In genomic region chr14:76489128-76489527, GRCm38 (mm10) we compare ENCODE assay signal across 11 mouse cellular contexts.
DNase-seq lines count a peak whose midpoint lies in the region; ATAC-seq and TF ChIP-seq lines count a peak whose summit lies in the region.
"Had no signal": no experiment of that assay in that cellular context is flagged by ENCODE, and none has a peak within 500 bp of the region (broad histone marks: within the 10 kb centered on the region; RNA-seq: fewer than 3 reads in every experiment).

No protein-coding gene starts in this region.

- H3K27me3 ChIP-seq in forebrain, embryonic 10.5 days (ENCODE audit: poor library complexity, severe bottlenecking): no peaks in the 10 kb centered on the region
- H3K27me3 ChIP-seq in forebrain, embryonic 11.5 days (ENCODE audit: control insufficient read depth, insufficient read depth, low read length): no peaks in the 10 kb centered on the region
- no peaks in the 10 kb centered on the region for H3K27me3 ChIP-seq in midbrain, embryonic 11.5 days (ENCODE audit: control insufficient read depth, insufficient read depth, low read length)
- no peaks in the 10 kb centered on the region for H3K27me3 ChIP-seq in midbrain, embryonic 10.5 days (ENCODE audit: low read depth, poor library complexity, severe bottlenecking)
- no peaks in the 10 kb centered on the region for H3K27me3 ChIP-seq in limb, embryonic 10.5 days (ENCODE audit: low read depth, poor library complexity, severe bottlenecking)
- no peaks in the 10 kb centered on the region for H3K27me3 ChIP-seq in stomach, postnatal 0 days (ENCODE audit: control insufficient read depth, insufficient read depth, low read length)

- H3K9ac ChIP-seq in forebrain, embryonic 11.5 days (ENCODE audit: low read length): no peak overlapping the region
- no peak overlapping the region for H3K9ac ChIP-seq in midbrain, embryonic 11.5 days (ENCODE audit: low read length)
- H3K9ac ChIP-seq in stomach, postnatal 0 days (ENCODE audit: low read length): no peak overlapping the region

- H3K36me3 ChIP-seq in forebrain, embryonic 10.5 days (replicated peaks): peaks cover 16% of the 10 kb centered on the region
- H3K36me3 ChIP-seq in forebrain, embryonic 11.5 days (ENCODE audit: control insufficient read depth, insufficient read depth, low read length): no peaks in the 10 kb centered on the region
- no peaks in the 10 kb centered on the region for H3K36me3 ChIP-seq in midbrain, embryonic 11.5 days (ENCODE audit: control insufficient read depth, insufficient read depth, low read length)
- H3K36me3 ChIP-seq in midbrain, embryonic 10.5 days: peaks cover 23% of the 10 kb centered on the region
- peaks cover 9% of the 10 kb centered on the region; the same call in 1 of the 2 replicates for H3K36me3 ChIP-seq in limb, embryonic 10.5 days
- no peaks in the 10 kb centered on the region for H3K36me3 ChIP-seq in stomach, postnatal 0 days (ENCODE audit: control insufficient read depth, insufficient read depth, low read length)

- no peak for DNase-seq in forebrain, embryonic 10.5 days (ENCODE audit: extremely low spot score, low spot score)
- DNase-seq in forebrain, embryonic 11.5 days (ENCODE audit: low spot score): no peak
- peak; percentile 8 for DNase-seq in midbrain, embryonic 11.5 days (ENCODE audit: low spot score, missing footprints)
- no peak for DNase-seq in midbrain, embryonic 10.5 days (ENCODE audit: low spot score)
- no peak for DNase-seq in limb, embryonic 10.5 days (ENCODE audit: low spot score)
- DNase-seq in stomach, postnatal 0 days (ENCODE audit: low spot score): no peak
- no peak for DNase-seq in MN1 (ENCODE audit: low spot score)
- DNase-seq in lung, postnatal 4 days: no peak
- DNase-seq: adrenal gland, postnatal 36 days; cerebellum, postnatal 36 days had no signal

- no peak overlapping the region for H3K4me3 ChIP-seq in forebrain, embryonic 10.5 days
- no peak overlapping the region for H3K4me3 ChIP-seq in forebrain, embryonic 11.5 days (ENCODE audit: low read depth, low read length)
- no peak overlapping the region for H3K4me3 ChIP-seq in midbrain, embryonic 11.5 days (ENCODE audit: low read depth, low read length)
- H3K4me3 ChIP-seq in midbrain, embryonic 10.5 days: no peak overlapping the region
- H3K4me3 ChIP-seq in limb, embryonic 10.5 days: no peak overlapping the region
- no peak overlapping the region for H3K4me3 ChIP-seq in stomach, postnatal 0 days (ENCODE audit: low read depth, low read length)
- H3K4me3 ChIP-seq: megakaryocyte, embryonic 14.5 days had no signal

- H3K4me1 ChIP-seq in forebrain, embryonic 10.5 days: peaks cover 20% of the 10 kb centered on the region
- no peaks in the 10 kb centered on the region for H3K4me1 ChIP-seq in forebrain, embryonic 11.5 days (replicated peaks; ENCODE audit: control insufficient read depth, insufficient read depth, low read length)
- no peaks in the 10 kb centered on the region for H3K4me1 ChIP-seq in midbrain, embryonic 11.5 days (ENCODE audit: control insufficient read depth, insufficient read depth, low read length)
- peaks cover 11% of the 10 kb centered on the region for H3K4me1 ChIP-seq in midbrain, embryonic 10.5 days
- peaks cover 40% of the 10 kb centered on the region for H3K4me1 ChIP-seq in limb, embryonic 10.5 days
- H3K4me1 ChIP-seq in stomach, postnatal 0 days (replicated peaks; ENCODE audit: control insufficient read depth, insufficient read depth): no peaks in the 10 kb centered on the region
- H3K4me1 ChIP-seq: megakaryocyte, embryonic 14.5 days had no signal

- H3K27ac ChIP-seq in forebrain, embryonic 10.5 days: peak overlapping the region; percentile 69; the same call in 1 of the 2 replicates
- H3K27ac ChIP-seq in forebrain, embryonic 11.5 days (ENCODE audit: low read depth, low read length): no peak overlapping the region
- no peak overlapping the region for H3K27ac ChIP-seq in midbrain, embryonic 11.5 days (ENCODE audit: low read depth, low read length)
- H3K27ac ChIP-seq in midbrain, embryonic 10.5 days (replicated peaks): no peak overlapping the region
- peak overlapping the region; percentile 86 for H3K27ac ChIP-seq in limb, embryonic 10.5 days
- no peak overlapping the region for H3K27ac ChIP-seq in stomach, postnatal 0 days (replicated peaks)

- 90% methylated on average over 2 of the region's 2 CpGs for WGBS in forebrain, embryonic 10.5 days
- 91% methylated on average over 2 of the region's 2 CpGs for WGBS in forebrain, embryonic 11.5 days
- WGBS in midbrain, embryonic 11.5 days: 89% methylated on average over 2 of the region's 2 CpGs
- 88% methylated on average over 2 of the region's 2 CpGs for WGBS in midbrain, embryonic 10.5 days
- 89% methylated on average over 2 of the region's 2 CpGs for whole genome bisulfite sequencing in limb, embryonic 10.5 days
- WGBS in stomach, postnatal 0 days: 76% methylated on average over 2 of the region's 2 CpGs

- TF ChIP-seq EP300 in stomach, postnatal 0 days (optimal IDR thresholded peaks at IDR 0.05): no peak

- TF ChIP-seq CTCF in stomach, postnatal 0 days (IDR thresholded peaks at IDR 0.05; ENCODE audit: low read depth): no peak

- H3K9me3 ChIP-seq in forebrain, embryonic 10.5 days: no peaks in the 10 kb centered on the region
- H3K9me3 ChIP-seq in forebrain, embryonic 11.5 days (ENCODE audit: control insufficient read depth, low read length): no peaks in the 10 kb centered on the region
- no peaks in the 10 kb centered on the region for H3K9me3 ChIP-seq in midbrain, embryonic 11.5 days (ENCODE audit: control insufficient read depth, low read length)
- no peaks in the 10 kb centered on the region for H3K9me3 ChIP-seq in midbrain, embryonic 10.5 days (replicated peaks)
- no peaks in the 10 kb centered on the region for H3K9me3 ChIP-seq in limb, embryonic 10.5 days (replicated peaks)
- H3K9me3 ChIP-seq in stomach, postnatal 0 days (ENCODE audit: control insufficient read depth, low read length): no peaks in the 10 kb centered on the region
- H3K9me3 ChIP-seq: megakaryocyte, embryonic 14.5 days had no signal

- ATAC-seq in forebrain, embryonic 11.5 days (replicated peaks; ENCODE audit: low FRiP score): no peak
- no peak for ATAC-seq in midbrain, embryonic 11.5 days (ENCODE audit: low FRiP score)
- 0 out of 2 replicates have a peak, but pooled peaks have one; percentile 45 for ATAC-seq in stomach, postnatal 0 days (ENCODE audit: low FRiP score, low TSS enrichment)

- H3K4me2 ChIP-seq in forebrain, embryonic 11.5 days (ENCODE audit: low read depth, low read length, severe bottlenecking): no peak overlapping the region
- H3K4me2 ChIP-seq in midbrain, embryonic 11.5 days: no peak overlapping the region
- no peak overlapping the region for H3K4me2 ChIP-seq in stomach, postnatal 0 days (replicated peaks; ENCODE audit: low read depth)

Comparison
In these comparisons a context has a peak if more than half of its experiments do, and no peak if none do; other contexts are left out.
1. H3K27ac ChIP-seq: peak in forebrain, embryonic 10.5 days (single experiment) and limb, embryonic 10.5 days (single experiment); none in forebrain, embryonic 11.5 days (single experiment), midbrain, embryonic 11.5 days (single experiment), midbrain, embryonic 10.5 days (single experiment) and stomach, postnatal 0 days (single experiment).